ENCODE assay signal across 20 mouse cellular contexts in the genomic region with DNA sequence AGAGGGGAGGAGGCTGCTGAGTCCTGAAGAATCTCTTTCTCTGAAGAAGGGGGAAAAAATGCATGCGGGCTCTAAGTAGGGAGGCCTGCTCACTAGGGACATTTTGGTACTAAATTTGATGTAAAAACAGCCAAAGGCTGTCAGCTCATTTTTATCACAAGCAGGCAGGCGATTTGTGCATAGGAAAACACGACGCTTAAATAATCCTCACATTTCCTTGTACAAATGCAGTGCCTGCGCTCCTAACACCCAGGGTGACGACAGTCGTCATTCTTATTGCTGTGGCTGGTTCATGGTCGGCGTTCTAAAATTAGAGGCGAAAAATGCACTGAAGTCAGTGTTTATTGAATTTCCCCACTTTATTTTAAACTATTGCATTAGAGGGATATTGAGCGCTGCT.
"Had no signal": no experiment of that assay in that cellular context is flagged by ENCODE, and none has a peak within 500 bp of the region (broad histone marks: within the 10 kb centered on the region; RNA-seq: fewer than 3 reads in every experiment).

No protein-coding gene starts in this region.

- H3K27me3 ChIP-seq: liver, embryonic 15.5 days; lung, embryonic 15.5 days; megakaryocyte, embryonic 14.5 days; midbrain, embryonic 15.5 days; neural tube, embryonic 13.5 days; neural tube, embryonic 15.5 days had no signal

- H3K4me1 ChIP-seq: liver, embryonic 15.5 days; lung, embryonic 15.5 days; megakaryocyte, embryonic 14.5 days; midbrain, embryonic 15.5 days; neural tube, embryonic 13.5 days; neural tube, embryonic 15.5 days had no signal

- H3K36me3 ChIP-seq: liver, embryonic 15.5 days; lung, embryonic 15.5 days; midbrain, embryonic 15.5 days; neural tube, embryonic 13.5 days; neural tube, embryonic 15.5 days had no signal

- H3K9ac ChIP-seq: liver, embryonic 15.5 days; liver, postnatal 0 days; lung, embryonic 15.5 days; midbrain, embryonic 15.5 days; neural tube, embryonic 13.5 days; neural tube, embryonic 15.5 days had no signal

- H3K9me3 ChIP-seq: liver, embryonic 15.5 days; lung, embryonic 15.5 days; midbrain, embryonic 15.5 days; neural tube, embryonic 13.5 days; neural tube, embryonic 15.5 days had no signal

- ATAC-seq: liver, postnatal 0 days; lung, postnatal 0 days; midbrain, embryonic 15.5 days had no signal

- H3K27ac ChIP-seq: liver, embryonic 15.5 days; lung, embryonic 15.5 days; macrophage; midbrain, embryonic 15.5 days; neural tube, embryonic 13.5 days; neural tube, embryonic 15.5 days had no signal

- DNase-seq: liver, postnatal 0 days; lung, adult 2 months; lung, postnatal 14 days; lung, postnatal 36 days; retina, postnatal 1 day; right cerebral cortex, postnatal 14 days; right cerebral cortex, postnatal 4 days; spleen, adult 18-20 months; thymus, adult 18-20 months; thymus, postnatal 14 days; thymus, postnatal 36 days had no signal

- H3K4me3 ChIP-seq: liver, embryonic 15.5 days; lung, embryonic 15.5 days; megakaryocyte, embryonic 14.5 days; midbrain, embryonic 15.5 days; neural tube, embryonic 13.5 days; neural tube, embryonic 15.5 days had no signal

- H3K4me2 ChIP-seq: liver, embryonic 15.5 days; lung, embryonic 15.5 days; midbrain, embryonic 11.5 days; midbrain, embryonic 15.5 days; neural tube, embryonic 13.5 days; neural tube, embryonic 15.5 days had no signal
